Mouse (Mus musculus): Measurements from ENCODE around the gene Htra2.

Gene Htra2

DNA sequence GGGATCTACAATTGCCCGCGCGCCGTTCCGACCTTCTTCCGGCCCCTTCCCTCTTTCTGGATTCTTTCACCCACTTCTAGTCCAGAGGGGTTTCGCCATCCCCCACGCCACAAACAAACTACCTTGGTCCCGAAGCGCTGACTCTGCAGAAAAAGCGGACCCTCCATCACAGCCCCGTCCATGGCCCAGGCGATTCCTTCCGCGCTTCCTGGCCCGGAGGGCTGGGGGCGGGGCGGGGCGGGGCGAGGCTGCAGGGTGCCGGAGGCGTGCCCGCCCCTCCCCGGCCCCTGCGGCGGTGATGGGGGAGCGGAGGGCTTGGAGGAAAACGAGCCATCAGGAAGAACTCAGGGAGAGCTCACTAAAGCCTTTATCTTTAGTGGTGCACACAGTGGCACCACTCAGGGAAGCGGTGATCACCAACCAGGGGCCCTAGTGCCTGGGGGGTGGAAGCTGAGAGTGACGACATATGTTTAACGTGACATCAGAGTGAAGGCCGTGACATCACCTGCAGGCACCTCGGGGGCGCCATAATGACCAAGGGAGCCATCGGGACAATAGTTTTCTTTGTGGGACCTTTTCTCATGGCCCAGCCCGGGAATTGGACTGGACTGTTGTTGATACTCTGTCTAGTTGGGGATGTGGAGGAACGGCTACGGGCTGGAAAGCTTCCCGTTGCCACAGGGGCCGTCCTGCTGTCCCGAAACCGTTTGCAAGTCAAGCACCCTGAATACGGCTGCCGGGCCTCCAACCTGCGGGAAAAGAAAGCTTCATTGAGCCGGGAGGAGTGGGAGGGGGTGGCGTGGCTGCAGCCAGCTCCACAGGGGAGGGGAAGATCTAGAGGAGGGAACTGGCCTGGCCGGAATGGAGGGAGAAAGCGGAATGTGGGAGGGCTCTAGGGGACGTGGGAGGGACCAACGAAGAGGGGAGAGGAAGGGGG is 21.6 kb downstream of the Htra2 start, which contains the start of the genes Dok1 and Loxl3:
Gene Dok1 (minus strand): TSS at position 223 of the 937 bp plus-strand sequence.
Gene Loxl3 (plus strand): TSS at position 925 of the 937 bp plus-strand sequence.
- in situ Hi-C loops (cut with MboI, MseI): no loop called here

DNA sequence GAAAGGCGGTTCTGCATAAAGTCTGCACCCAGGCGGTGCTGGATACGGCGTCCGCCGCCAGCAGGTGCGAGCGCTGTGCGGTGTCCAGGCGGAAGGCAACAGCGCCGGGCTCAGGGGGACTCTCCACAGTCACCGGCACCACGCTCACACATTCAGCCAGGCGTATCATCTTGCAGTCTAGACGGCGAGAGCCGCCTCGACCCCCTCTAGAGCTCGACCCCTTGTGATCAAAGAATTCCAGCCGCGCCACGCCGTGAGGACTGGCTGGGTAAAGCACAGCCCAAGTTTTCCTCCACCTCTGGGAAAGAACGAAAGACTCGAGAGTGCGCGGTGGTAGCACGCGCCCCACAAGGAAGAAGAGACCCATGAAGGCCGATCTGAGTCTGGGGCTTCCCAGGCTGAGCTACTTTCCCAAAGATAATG is 22.3 kb downstream of the Htra2 start:
- in situ Hi-C loops (cut with MboI, MseI): no loop called here

DNA sequence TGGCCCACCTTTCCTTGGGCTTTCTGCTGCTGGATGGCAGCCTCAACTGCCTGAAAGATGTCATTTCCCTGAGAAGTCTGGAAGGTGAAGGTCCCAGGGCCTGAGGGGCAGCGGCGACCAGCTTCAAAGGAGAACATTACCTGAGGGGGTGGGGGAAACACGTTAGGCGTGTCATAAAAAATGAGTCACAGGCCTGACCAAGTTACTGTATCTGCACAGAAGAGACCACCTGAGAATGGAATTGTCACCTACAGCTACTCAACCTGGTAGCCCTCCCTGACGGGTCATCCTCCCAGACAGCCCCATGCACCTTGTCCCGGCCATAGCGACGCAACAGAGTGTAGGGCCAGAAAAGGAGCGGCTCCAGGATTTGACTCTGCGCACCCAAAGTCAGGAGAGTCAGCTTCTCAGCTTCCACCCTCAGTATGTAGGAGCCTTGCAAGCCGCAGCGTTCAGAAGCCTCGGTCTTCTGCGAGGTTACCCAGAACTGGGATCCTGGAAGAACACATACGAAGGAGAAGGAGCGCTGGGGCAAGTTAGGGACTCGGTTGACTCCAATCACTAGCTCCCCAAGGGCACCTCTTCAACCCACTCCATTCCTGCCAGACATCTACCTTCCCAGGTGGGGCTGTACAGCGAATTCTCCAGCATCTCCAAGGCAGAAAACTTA is 23.0 kb downstream of the Htra2 start:
- in situ Hi-C loops (cut with MboI, MseI): no loop called here

DNA sequence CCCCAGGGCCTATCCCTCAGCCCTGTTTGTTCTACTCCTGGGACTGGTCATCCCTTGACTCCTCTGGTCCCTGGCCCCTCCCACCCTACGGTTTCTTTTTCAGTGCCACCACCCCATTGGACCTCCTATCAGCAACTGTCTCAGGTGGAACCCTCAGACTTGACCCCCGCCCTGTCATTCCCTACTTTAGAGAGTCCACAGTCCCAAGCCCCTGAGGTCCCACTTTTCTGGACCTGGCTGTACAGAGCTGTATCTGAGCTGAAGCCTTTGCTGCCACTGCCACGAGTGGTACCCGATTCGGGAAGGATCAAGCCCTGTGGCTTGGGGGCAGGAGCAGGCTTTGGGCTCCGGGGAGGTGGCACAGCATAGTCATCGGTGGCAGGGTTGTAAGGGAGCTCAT is 24.0 kb downstream of the Htra2 start:
- in situ Hi-C loops (cut with MboI, MseI): no loop called here

DNA sequence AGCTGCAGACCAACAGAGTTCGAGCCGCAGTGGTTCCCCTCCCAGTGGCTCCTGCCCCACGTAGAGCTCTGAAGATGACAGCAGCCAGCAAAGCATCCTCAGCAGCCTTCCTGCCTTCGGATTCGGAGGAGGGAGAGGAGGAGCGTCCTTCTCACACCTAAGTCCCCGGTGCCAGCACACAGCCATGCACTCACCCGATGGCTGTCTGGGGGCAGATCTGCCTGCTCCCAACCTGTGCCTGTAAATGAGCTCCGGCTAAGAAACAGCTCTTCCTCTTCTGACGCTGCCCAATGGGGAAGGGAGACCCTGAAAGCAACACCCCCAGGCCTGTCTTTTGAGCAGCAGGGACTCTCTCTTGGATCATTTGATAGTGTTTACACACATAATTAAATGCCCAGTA is 25.3 kb downstream of the Htra2 start:
- in situ Hi-C loops (cut with MboI, MseI): no loop called here

DNA sequence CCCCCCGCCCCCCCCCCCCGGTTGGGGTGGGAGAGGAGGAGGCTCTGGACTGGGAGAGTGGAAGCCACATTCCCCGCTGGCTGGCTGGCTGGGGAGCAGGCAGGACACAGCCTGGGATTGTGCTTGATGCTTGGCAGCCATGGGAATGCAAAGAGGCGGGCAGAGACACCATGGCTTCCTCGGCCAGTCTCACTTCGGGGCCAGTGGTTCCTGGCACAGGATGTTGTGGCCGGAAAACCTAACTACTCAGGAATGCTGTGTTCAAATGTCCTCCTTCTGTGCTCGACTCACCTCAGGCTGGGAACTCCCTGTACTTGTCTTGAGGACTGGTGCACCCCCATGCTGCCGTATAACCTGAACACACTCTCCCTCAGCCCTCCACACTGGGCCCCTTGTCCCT is 27.4 kb downstream of the Htra2 start:
- in situ Hi-C loops (cut with MboI, MseI): no loop called here

DNA sequence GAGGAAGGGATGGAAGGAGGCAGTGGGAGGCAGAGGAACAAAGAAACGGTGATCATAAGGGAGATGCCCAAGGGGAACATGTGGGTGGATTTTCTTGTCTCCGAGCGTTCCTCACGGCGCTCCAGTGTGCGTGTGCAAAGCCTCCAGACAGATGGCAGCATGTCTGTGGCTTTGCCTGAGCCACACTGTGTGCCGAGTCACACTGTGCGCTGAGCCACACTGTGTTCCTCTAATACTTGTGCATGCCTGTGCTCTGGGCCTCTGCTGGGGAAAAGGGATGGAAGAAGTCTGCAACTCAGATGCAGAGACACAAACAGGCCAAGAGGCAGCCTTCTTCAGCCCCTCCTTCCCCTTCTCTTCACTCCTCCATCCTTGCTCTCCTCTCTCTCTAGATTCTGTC is 27.8 kb downstream of the Htra2 start:
- in situ Hi-C loops (cut with MboI, MseI): no loop called here

DNA sequence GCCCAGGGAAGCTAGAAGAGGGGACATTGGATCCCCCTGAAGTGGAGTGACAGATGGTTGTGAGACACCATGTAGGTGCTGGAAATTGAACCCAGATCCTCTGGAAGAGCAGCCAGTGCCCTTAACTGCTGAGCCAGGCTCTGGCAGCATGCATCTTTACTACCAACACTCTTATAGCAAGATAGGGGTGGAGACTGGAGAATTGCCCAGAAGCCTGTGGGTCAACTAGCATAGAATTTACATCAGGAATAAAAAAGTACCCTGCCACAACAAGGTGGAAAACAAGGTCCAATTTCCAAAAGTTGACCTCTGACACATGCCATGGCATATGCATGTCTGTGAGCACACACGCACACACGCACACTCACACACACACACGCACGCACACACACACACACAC is 29.9 kb downstream of the Htra2 start:
- in situ Hi-C loops (cut with MboI, MseI): no loop called here

DNA sequence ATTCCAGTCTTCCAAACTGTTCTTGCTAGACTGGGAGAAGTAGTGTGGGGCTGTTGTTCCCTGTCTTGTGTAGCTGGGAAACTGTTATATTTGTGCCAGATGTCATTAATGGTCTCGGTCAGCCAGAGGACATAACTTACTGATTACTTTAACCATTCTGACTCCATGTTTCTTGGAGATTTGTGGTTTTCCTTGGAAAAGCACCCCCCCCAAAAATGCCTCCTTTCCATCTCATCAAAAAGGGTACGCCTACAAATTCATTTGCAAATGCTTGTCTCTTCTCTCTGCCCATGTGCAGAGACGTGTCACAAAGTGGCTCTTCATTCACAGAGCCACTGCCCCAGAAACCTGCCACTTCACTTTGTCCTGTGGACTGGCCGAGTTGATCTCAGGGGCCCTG is 30.7 kb downstream of the Htra2 start:
- in situ Hi-C loops (cut with MboI, MseI): no loop called here

DNA sequence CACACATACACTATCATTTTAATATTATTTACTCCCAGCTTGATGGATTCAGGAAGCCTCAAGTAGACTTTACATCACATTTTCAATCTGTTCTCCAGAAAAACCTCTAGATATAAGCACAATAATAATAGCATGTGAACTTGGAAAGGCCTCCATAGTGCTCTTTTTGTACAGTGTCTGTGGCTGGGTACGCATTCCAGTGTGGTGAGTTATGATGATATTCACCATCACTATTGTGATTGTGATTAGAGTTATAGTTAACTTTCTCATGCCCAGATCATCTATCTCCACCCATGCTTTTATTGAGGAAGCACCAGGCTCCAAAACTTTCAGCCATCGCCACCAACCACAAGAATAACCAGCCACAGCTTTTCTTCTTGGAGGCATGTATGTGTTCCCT is 31.3 kb downstream of the Htra2 start:
- in situ Hi-C loops (cut with MboI, MseI): no loop called here

DNA sequence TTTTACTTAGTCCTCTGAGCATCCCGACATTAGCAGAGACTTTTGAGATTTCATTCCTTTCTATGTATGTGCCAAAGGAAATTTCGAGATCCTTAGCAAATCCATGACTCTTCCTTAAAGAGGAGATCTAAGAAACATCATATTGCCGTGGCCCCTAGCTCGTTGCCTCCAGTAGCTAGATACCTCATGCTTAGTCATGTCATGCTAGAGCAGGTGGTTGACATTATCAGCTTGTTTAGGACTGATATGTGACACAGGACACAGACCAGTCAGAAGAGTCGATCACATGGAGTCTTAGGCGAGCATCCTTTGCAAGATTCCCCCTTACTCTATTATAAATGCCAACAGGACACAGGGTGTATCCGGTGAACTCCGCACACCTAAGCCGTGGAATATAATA is 32.1 kb downstream of the Htra2 start:
- in situ Hi-C loops (cut with MboI, MseI): no loop called here

DNA sequence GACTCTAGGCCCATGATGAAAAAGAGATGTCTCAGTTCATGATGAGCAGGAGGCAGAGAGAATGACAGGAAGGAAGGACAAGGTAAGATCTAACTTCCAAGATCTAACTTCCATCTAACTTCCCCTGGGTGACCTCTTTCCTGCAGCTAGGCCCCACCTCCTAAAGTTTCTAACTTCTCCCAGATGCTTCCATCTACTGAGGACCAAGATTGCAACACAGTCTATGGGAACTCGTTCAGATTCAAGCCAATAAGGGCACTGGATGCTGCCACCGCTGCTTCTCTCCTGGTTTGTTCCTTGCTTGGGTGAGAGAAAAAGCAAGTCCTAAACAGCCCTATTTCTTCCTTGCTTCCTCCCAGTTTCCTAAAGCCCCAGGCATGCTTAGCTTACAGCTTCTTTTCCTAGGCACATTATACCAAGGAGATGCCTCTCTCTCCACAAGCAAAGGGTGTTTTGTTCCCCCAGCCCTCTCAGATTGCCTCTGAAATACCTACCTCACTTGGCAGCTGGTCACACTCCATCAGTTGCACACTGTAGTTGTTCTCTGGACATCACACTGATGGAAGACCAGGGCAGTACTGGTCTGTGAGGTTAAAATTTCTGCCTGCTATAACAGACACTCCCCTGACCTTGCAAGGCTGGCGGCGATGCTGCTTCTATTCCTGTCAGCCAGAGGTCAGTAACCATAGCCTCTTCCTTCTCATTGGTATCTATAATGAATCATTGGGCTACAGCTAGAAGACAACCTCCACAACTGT is 34.1 kb downstream of the Htra2 start:
- in situ Hi-C loops (cut with MboI, MseI): no loop called here

DNA sequence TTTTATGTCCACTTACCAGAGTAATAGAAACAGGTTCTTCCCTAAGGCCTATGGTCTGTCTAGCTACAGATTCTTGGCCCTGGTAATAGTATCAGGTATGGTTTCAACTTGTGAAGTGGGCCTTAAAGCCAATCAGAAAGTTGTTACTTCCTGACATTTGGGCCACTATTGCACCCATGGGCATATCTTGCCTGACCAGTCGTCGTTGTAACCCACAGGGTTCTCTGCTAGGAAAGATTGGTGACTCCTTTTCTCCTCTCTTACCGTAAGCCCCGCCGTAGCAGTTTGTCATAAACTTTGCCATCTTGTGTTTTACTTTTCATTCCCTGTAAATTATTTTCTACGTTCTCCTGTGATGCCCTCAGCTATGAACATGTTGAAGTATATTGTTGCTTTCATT is 35.0 kb downstream of the Htra2 start:
- in situ Hi-C loops (cut with MboI, MseI): no loop called here

DNA sequence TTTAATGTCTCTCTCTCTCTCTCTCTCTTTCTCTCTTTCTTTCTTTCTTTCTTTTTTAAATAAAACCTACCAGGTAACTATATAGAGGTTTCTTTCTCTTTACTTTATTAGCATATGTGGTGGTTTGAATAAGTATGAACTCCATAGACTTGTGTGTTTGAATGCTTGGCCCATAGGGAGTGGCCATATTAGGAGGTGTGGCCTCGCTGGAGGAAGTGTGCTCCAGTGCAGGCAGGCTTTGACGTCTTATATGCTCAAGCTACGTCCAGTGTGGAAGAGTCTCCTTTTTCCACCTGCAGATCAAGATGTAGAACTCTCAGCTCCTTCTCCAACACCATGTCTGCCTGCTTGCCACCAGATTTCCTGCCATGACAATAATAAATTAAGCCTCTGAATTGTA is 36.0 kb downstream of the Htra2 start:
- in situ Hi-C loops (cut with MboI, MseI): no loop called here

DNA sequence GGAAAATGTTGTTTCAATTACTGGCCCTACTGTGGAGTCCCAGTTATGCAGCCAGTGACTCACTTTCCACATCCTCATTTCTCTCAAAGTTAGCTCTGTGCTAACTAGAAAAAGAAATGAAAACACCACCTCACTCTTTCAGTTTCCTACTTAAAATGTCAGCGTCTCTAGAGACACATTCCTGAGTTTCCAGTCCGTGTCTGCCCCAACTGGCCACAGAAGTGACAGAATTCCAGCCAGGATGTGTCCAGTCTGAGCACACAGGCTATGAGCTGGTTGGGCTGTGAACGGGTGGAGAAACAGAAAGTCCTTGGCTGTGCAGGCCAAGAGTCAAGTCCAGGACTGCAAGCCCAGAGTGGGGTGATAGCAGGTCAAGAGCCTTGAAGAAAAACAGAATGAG is 37.9 kb downstream of the Htra2 start:
- in situ Hi-C loops (cut with MboI, MseI): no loop called here

DNA sequence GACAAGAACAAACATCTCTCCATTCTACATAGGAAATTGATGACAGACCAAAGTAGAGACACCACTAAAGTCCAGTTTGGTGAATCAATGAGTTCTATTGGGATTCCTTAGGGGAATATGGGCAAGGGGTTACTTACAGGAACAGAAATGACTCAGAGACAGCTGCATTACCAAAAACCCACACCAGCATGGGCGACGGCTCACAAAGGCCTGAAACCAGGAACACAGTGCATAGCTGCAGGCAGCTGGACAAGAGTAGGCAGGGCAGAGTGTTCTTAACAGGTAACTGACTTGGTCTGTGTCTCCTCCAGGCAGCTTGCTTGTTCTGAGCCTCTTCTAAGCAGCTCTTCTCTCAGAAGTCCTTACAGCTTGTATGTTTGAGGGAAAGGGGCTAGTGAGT is 39.3 kb downstream of the Htra2 start:
- in situ Hi-C loops (cut with MboI, MseI): no loop called here

DNA sequence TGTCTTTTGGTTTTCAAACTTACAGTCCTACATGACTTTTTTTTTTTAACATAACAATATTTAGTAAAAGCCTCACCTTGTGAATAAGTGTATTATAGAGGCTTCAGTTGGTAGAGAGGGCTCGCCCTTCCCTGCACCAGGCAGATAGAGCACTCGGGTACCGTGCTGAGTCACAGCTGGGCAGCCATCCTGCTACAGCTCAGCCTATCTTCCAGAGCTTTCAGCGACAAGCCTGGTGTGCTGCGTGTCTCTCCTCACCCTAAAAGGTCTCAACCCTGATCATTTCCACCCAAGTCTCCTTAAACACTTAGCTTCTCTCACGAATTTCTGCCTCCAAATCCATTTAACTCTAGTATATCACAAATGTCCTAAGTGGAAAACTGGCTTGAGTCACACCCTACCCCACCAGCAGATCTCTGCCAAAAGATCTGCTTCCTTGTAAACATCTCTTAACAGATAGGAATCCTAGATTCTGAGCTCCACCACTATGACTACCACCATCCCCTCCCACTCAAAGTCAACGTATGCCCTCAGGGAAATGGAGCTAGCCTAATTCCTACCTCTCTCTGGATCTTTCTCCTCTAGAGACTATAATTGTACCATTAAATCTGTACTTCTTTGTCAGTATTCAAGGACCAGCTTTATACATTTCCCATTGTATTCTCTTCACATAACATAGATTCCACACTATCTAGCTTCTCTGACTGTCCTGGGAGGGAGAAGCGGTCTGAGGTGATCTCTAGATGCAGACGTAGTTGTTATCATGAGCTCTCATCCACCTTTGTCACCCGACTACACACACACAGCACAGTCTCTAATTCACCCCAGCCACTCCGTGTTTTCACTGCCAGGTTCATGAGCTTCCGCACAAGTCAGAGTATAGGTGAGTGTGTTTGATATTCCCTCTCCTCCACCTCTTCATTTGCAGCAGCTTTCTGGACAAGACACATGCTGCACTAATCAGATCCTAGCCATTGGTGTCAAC is 40.3 kb downstream of the Htra2 start:
- in situ Hi-C loops (cut with MboI, MseI): no loop called here

DNA sequence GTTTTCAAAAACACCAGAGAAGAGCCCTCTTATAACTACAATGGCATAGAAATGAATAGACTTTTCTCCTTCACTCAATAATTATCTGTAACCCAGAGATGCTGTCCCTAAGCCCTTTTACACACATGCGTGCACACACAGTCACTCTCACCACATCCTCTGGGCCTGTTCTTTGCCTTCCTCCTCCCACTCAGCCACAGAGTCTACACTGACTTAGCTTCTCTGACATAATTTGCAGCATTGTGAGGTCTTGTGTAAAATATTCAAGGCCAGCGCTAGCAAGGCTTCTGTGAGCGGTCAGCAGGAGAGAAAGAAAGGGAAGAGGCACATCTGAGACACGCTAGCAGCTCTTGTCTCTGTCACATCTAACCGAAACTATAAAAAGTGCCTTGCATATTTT is 41.6 kb downstream of the Htra2 start:
- in situ Hi-C loops (cut with MboI, MseI): no loop called here

DNA sequence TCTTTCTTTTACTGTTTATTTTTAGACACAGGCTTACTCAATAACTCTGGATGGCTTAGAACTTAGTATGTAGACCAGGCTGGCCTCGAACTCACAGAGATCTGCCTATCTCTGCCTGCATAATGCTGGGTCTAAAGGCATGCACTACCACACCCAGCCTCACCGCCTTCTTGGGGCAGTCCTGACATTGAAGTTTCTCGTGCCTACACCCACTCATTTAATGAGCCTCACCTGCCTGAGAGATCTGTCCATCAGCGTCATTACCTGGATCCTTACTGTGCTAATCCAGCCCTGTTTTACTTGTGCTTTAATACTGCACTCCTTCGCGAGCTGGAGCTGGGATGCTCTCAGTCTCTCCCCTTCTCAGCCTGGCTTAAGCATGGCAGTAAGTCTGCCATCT is 43.3 kb downstream of the Htra2 start:
- in situ Hi-C loops (cut with MboI, MseI): no loop called here

DNA sequence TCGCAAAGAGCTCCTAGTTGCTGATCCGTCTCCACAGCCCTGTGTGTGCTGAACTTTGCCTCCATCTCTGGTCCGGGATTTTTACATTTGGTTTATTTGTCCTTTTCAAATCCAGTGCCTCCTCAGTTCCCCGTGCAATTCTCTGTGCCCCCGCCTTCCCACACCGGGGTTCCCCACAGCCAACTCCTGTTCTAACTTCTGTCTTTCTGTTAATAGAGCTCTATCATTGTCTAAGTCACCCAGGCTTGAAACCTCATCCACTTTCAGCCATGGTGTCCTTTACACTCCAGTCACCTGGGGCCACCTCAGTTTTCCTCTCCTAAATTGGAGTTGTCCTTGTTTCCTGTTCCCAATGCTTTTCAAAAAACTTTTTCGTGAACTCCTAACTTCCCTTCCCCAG is 43.8 kb downstream of the Htra2 start:
- in situ Hi-C loops (cut with MboI, MseI): no loop called here

DNA sequence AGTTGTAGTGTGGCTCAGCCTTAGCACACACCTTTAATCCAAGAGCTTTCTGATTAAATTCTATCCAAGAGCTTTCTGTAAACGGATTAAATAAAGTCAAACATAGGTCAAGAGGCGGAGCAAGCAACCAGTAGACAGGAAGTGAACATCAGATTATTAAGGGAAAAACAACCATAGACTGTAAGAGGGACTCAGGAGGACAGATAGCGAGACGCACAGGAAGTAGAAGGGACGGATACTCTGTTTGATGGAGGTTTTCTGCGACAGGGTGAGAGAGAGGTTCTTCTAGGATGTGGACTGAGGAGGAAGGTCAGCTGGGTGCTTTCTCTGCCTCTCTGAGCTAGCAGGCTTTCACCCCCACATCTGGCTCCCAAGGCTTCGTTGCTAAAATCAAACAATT is 45.1 kb downstream of the Htra2 start:
- in situ Hi-C loops (cut with MboI, MseI): no loop called here

Data from T-helper 17 cell (primary cell).